Mouse (Mus musculus) embryonic facial prominence, embryonic 11.5 days (tissue): ENCODE data around the gene Zfp365. TPM values are rescaled to one million over a fixed set of nuclear protein-coding genes. Genes with fewer than 3 reads are reported as not detected.

Experiments used
- ATAC-seq: fragments of 200-750 bp; cut with Nextera tagmentation; replicated peaks from 2 replicates; pipeline ENCODE4 v1.8.0; 2017; ENCODE audit warnings: low read depth; ENCODE audit not compliant: insufficient number of reproducible peaks, low FRiP score, low TSS enrichment
- DNase-seq: peaks from one replicate; pipeline ENCODE4 v3.0.0-alpha.2; 2015; ENCODE audit warnings: low spot score
- H3K27ac ChIP-seq: fragments of 300-500 bp; sonication (generic); replicated peaks from 2 replicates; pipeline ENCODE4 v1.5.1; 2014; ENCODE audit warnings: mild to moderate bottlenecking, low read depth, low read length, control low read depth
- H3K27me3 ChIP-seq: fragments of 300-500 bp; sonication (generic); 2 replicates; pipeline ENCODE4 v1.6.1; 2014; ENCODE audit warnings: mild to moderate bottlenecking, low read length, moderate library complexity, mixed read lengths; ENCODE audit not compliant: control insufficient read depth, insufficient read depth
- H3K36me3 ChIP-seq: fragments of 300-500 bp; sonication (generic); replicated peaks from 2 replicates; pipeline ENCODE4 v1.6.1; 2014; ENCODE audit warnings: low read depth, mild to moderate bottlenecking, low read length, moderate library complexity, mixed read lengths; ENCODE audit not compliant: control insufficient read depth, insufficient read depth
- H3K4me1 ChIP-seq: fragments of 300-500 bp; sonication (generic); 2 replicates; pipeline ENCODE4 v1.6.1; 2014; ENCODE audit warnings: low read length, mixed read lengths; ENCODE audit not compliant: control insufficient read depth, insufficient read depth
- H3K4me2 ChIP-seq: fragments of 300-500 bp; sonication (generic); 2 replicates; pipeline ENCODE4 v1.6.1; 2014; ENCODE audit warnings: low read depth, mild to moderate bottlenecking, control low read depth, low read length, moderate library complexity
- H3K4me3 ChIP-seq: fragments of 300-500 bp; sonication (generic); 2 replicates; pipeline ENCODE4 v1.5.1; 2014; ENCODE audit warnings: low read depth, low read length, control low read depth
- H3K9ac ChIP-seq: fragments of 300-500 bp; sonication (generic); replicated peaks from 2 replicates; pipeline ENCODE4 v1.6.1; 2014; ENCODE audit warnings: mild to moderate bottlenecking, control low read depth, low read length
- H3K9me3 ChIP-seq: fragments of 300-500 bp; sonication (generic); replicated peaks from 2 replicates; pipeline ENCODE4 v1.6.1; 2016; ENCODE audit warnings: mild to moderate bottlenecking, low read length, inconsistent platforms, mixed read lengths; ENCODE audit not compliant: control insufficient read depth
- WGBS: fragments of 180-500 bp; shearing (Covaris S2); extraction: QIAGEN DNeasy Blood & Tissue Kit; methylation state at CpG from one replicate; pipeline ENCODE4 v1.1.7; 2014; 5-methylcytosine and 5-hydroxymethylcytosine counted together
- polyA plus RNA-seq: library from polyadenylated mRNA; unstranded; fragments of >200 nt; fragmentation: Nextera tagmentation; extraction: Ambion mirVana; gene quantifications from 2 replicates; pipeline ENCODE4 v1.2.1, GENCODE M21; 2014

The Zfp365 gene
- polyA plus RNA-seq, 1 experiment from 2014 or later: 1.5 TPM

GRCm38 (mm10) chr10:67856791-67857560, 55.5 kb downstream of the Zfp365 start:
- Histone ChIP-seq H3K9me3 (no peaks in the 10 kb centered on the region), H3K4me1 (no peaks in the 10 kb centered on the region), H3K27ac (no peak overlapping the region), H3K27me3 (no peaks in the 10 kb centered on the region), H3K9ac (no peak overlapping the region), H3K36me3 (no peaks in the 10 kb centered on the region), H3K4me2 (no peak overlapping the region), H3K4me3 (no peak overlapping the region)
- WGBS: 93% methylated on average over 14 of the region's 14 CpGs
- DNase-seq (no peak), ATAC-seq (no peak)

- no peak overlapping the region for H3K4me3 ChIP-seq
- WGBS: 71% methylated on average over 5 of the region's 5 CpGs
- no peaks in the 10 kb centered on the region for H3K36me3 ChIP-seq
- no peaks in the 10 kb centered on the region for H3K4me1 ChIP-seq
- no peak overlapping the region for H3K9ac ChIP-seq
- no peak overlapping the region for H3K27ac ChIP-seq
- no peak for ATAC-seq
- no peak for DNase-seq
- no peaks in the 10 kb centered on the region for H3K27me3 ChIP-seq
- H3K4me2 ChIP-seq: no peak overlapping the region
- no peaks in the 10 kb centered on the region for H3K9me3 ChIP-seq
These were observed 56.7 kb downstream of the Zfp365 start for GRCm38 (mm10) chr10:67855760-67856159.

GRCm38 (mm10) chr10:67852411-67852810, 60.1 kb downstream of the Zfp365 start:
- no peak overlapping the region for H3K9ac ChIP-seq
- H3K4me3 ChIP-seq: no peak overlapping the region
- no peak overlapping the region for H3K4me2 ChIP-seq
- no peaks in the 10 kb centered on the region for H3K9me3 ChIP-seq
- H3K27me3 ChIP-seq: no peaks in the 10 kb centered on the region
- H3K4me1 ChIP-seq: no peaks in the 10 kb centered on the region
- WGBS: 63% methylated on average over 6 of the region's 6 CpGs
- no peak for ATAC-seq
- peak; percentile 12 for DNase-seq
- H3K36me3 ChIP-seq: no peaks in the 10 kb centered on the region
- no peak overlapping the region for H3K27ac ChIP-seq

GRCm38 (mm10) chr10:67851079-67851478, 61.4 kb downstream of the Zfp365 start:
- Histone ChIP-seq H3K4me3 (no peak overlapping the region), H3K36me3 (no peaks in the 10 kb centered on the region), H3K9me3 (no peaks in the 10 kb centered on the region), H3K27ac (no peak overlapping the region), H3K4me2 (no peak overlapping the region), H3K27me3 (no peaks in the 10 kb centered on the region), H3K9ac (no peak overlapping the region), H3K4me1 (no peaks in the 10 kb centered on the region)
- WGBS: 62% methylated on average over 6 of the region's 6 CpGs
- DNase-seq (peak; percentile 5), ATAC-seq (no peak)

GRCm38 (mm10) chr10:67846016-67846650, 66.3 kb downstream of the Zfp365 start:
- WGBS: 76% methylated on average over 14 of the region's 14 CpGs
- ATAC-seq (no peak), DNase-seq (no peak)

GRCm38 (mm10) chr10:67841596-67841995, 70.9 kb downstream of the Zfp365 start:
- no peaks in the 10 kb centered on the region for H3K4me1 ChIP-seq
- H3K36me3 ChIP-seq: no peaks in the 10 kb centered on the region
- no peaks in the 10 kb centered on the region for H3K27me3 ChIP-seq
- H3K27ac ChIP-seq: no peak overlapping the region
- no peaks in the 10 kb centered on the region for H3K9me3 ChIP-seq
- no peak overlapping the region for H3K4me2 ChIP-seq
- DNase-seq: no peak
- ATAC-seq: no peak
- no peak overlapping the region for H3K4me3 ChIP-seq
- 90% methylated on average over 10 of the region's 10 CpGs for WGBS
- H3K9ac ChIP-seq: no peak overlapping the region

More at GRCm38 (mm10) chr10:67846016-67846650, 66.3 kb downstream of the Zfp365 start:
- Histone ChIP-seq H3K4me1 (no peaks in the 10 kb centered on the region), H3K27me3 (no peaks in the 10 kb centered on the region), H3K36me3 (no peaks in the 10 kb centered on the region), H3K27ac (no peak overlapping the region), H3K4me3 (no peak overlapping the region), H3K9ac (no peak overlapping the region), H3K9me3 (no peaks in the 10 kb centered on the region), H3K4me2 (no peak overlapping the region)

- no peaks in the 10 kb centered on the region for H3K4me1 ChIP-seq
- DNase-seq: no peak
- no peaks in the 10 kb centered on the region for H3K36me3 ChIP-seq
- H3K4me2 ChIP-seq: no peak overlapping the region
- no peaks in the 10 kb centered on the region for H3K9me3 ChIP-seq
- H3K4me3 ChIP-seq: no peak overlapping the region
- no peak overlapping the region for H3K9ac ChIP-seq
- no peaks in the 10 kb centered on the region for H3K27me3 ChIP-seq
- 89% methylated on average over 4 of the region's 4 CpGs for WGBS
- no peak for ATAC-seq
- no peak overlapping the region for H3K27ac ChIP-seq
These were observed 71.7 kb downstream of the Zfp365 start for GRCm38 (mm10) chr10:67840735-67841134.

- Histone ChIP-seq H3K27ac (no peak overlapping the region), H3K9ac (no peak overlapping the region), H3K9me3 (no peaks in the 10 kb centered on the region), H3K4me3 (no peak overlapping the region), H3K4me1 (no peaks in the 10 kb centered on the region), H3K27me3 (no peaks in the 10 kb centered on the region), H3K36me3 (no peaks in the 10 kb centered on the region), H3K4me2 (no peak overlapping the region)
- ATAC-seq (no peak), DNase-seq (no peak)
- 78% methylated on average over 3 of the region's 3 CpGs for WGBS
These were observed 73.3 kb downstream of the Zfp365 start for GRCm38 (mm10) chr10:67839156-67839555.
